Mouse (Mus musculus): ENCODE measurements at regions not wholly inside any gene's neighbourhood (a gene's known extent, or its start where the extent isn't known, plus 50 kb on each side); places are given as distances from the start of the nearest gene placed in this dataset.

DNA sequence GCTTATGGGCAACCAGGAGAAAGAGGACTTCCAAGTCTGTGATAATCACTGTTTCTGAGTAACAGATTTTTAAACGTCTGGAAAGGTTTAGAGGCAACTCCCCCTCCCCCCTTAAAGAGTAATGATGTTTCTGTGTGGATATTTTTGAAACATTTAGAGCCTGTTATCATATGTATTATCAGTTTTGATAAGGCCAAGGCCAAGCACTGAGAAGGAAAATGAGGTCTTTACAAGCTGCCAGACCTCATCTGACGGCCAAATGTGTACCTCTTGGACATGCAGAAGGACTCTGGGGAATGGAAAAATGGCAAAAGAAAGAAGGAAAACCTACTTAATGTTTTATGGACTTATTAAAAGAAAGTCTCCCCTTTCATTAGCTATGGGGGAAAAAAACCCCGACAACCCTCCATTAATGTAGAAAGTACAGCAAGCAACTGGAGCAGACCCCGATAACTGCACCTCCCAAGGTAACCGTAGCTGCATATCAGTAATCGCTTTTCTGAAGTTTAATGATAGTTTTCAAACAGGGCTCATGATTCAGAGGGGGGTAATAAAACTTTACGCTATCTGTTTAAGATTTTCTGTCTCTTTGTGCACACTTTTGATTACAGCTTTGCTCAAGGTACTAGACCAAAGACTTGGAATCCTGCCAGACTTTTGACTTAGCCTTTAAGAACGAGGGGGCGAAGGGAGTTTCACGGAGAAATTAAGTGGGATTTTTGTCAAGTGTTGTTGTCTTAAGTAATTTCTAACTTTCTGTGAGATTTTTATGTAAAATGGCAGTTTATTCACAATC, 469.9 kb upstream of the Tenm3 start:
- no peak for DNase-seq (ENCODE audit: low read depth, low spot score)
- in situ Hi-C loops (cut with MboI; ENCODE audit: low sequenced_read_pairs in 2 of 2, unreplicated experiment in 2 of 2), result no loop called here
- Histone ChIP-seq H3K4me1 (ENCODE audit: control insufficient read depth in 2 of 2, insufficient read depth in 2 of 2, low read length in 2 of 2, poor library complexity in 1 of 2) (no peaks in the 10 kb centered on the region), H3K4me3 (ENCODE audit: insufficient read depth in 1 of 2, low read depth in 1 of 2, low read length in 2 of 2, poor library complexity in 1 of 2, severe bottlenecking in 1 of 2) (no peak overlapping the region), H3K36me3 (ENCODE audit: control insufficient read depth, insufficient read depth, low read length, poor library complexity, severe bottlenecking) (no peaks in the 10 kb centered on the region), H3K9me3 (ENCODE audit: control insufficient read depth, insufficient read depth, low read depth, low read length) (no peaks in the 10 kb centered on the region), H3K9ac (ENCODE audit: insufficient read depth, low read depth, low read length, poor library complexity, severe bottlenecking) (no peak overlapping the region), H3K27ac (ENCODE audit: insufficient read depth, low read depth, low read length, poor library complexity, severe bottlenecking) (no peak overlapping the region)
- TF ChIP-seq ZC3H11A (IDR thresholded peaks at IDR 0.05; ENCODE audit: borderline replicate concordance, low read depth, low read length) (no peak), ZNF384 (IDR thresholded peaks at IDR 0.05; ENCODE audit: low read depth, low read length) (no peak), MAFK (IDR thresholded peaks at IDR 0.05; ENCODE audit: insufficient read depth, low read depth, low read length) (no peak), HCFC1 (IDR thresholded peaks at IDR 0.05; ENCODE audit: borderline replicate concordance, insufficient read depth, low read length) (no peak), CHD2 (IDR thresholded peaks at IDR 0.05; ENCODE audit: low read depth, low read length) (no peak)

- DNase-seq (ENCODE audit: low read depth, low spot score), result peak; percentile 38
- H3K36me3 ChIP-seq (ENCODE audit: control insufficient read depth, insufficient read depth, low read length, poor library complexity, severe bottlenecking), result no peaks in the 10 kb centered on the region
- TF ChIP-seq CHD2 (IDR thresholded peaks at IDR 0.05; ENCODE audit: low read depth, low read length) (no peak), HCFC1 (IDR thresholded peaks at IDR 0.05; ENCODE audit: borderline replicate concordance, insufficient read depth, low read length) (no peak), ZNF384 (IDR thresholded peaks at IDR 0.05; ENCODE audit: low read depth, low read length) (no peak), ZC3H11A (IDR thresholded peaks at IDR 0.05; ENCODE audit: borderline replicate concordance, low read depth, low read length) (no peak), MAFK (IDR thresholded peaks at IDR 0.05; ENCODE audit: insufficient read depth, low read depth, low read length) (no peak)
- in situ Hi-C loops (cut with MboI; ENCODE audit: low sequenced_read_pairs in 2 of 2, unreplicated experiment in 2 of 2), result no loop called here
- no peak overlapping the region for H3K4me3 ChIP-seq (ENCODE audit: insufficient read depth in 1 of 2, low read depth in 1 of 2, low read length in 2 of 2, poor library complexity in 1 of 2, severe bottlenecking in 1 of 2)
- H3K9ac ChIP-seq (ENCODE audit: insufficient read depth, low read depth, low read length, poor library complexity, severe bottlenecking), result no peak overlapping the region
- no peaks in the 10 kb centered on the region for H3K4me1 ChIP-seq (ENCODE audit: control insufficient read depth in 2 of 2, insufficient read depth in 2 of 2, low read length in 2 of 2, poor library complexity in 1 of 2)
- no peaks in the 10 kb centered on the region for H3K9me3 ChIP-seq (ENCODE audit: control insufficient read depth, insufficient read depth, low read depth, low read length)
- H3K27ac ChIP-seq (ENCODE audit: insufficient read depth, low read depth, low read length, poor library complexity, severe bottlenecking), result no peak overlapping the region
Measured at GRCm38 (mm10) chr8:49312816-49313215, 469.1 kb upstream of the Tenm3 start.

- in situ Hi-C loops (cut with MboI; ENCODE audit: low sequenced_read_pairs in 2 of 2, unreplicated experiment in 2 of 2), result no loop called here
- H3K4me1 ChIP-seq (ENCODE audit: control insufficient read depth in 2 of 2, insufficient read depth in 2 of 2, low read length in 2 of 2, poor library complexity in 1 of 2), result no peaks in the 10 kb centered on the region
Measured at GRCm38 (mm10) chr8:49282401-49282800, 438.6 kb upstream of the Tenm3 start.

DNA sequence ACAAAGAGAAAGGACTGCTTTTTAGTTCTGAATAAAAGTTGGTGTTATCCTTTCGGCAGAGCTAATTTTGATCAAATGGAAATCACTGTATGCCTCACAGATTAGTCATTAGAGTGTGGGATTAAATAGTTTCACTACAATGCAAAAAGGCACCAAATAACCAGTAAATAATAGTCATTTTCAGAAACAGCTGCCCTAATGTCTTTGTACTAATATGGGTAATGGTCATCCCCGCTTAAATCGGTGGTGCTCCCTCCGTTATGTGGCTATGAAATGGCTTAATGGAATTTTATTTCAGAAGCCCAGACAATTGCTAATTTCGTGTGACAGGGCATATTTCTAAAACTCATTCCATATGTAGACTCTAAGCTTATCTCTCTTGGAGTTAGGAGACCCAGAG, 437.5 kb upstream of the Tenm3 start:
- Histone ChIP-seq H3K4me3 (ENCODE audit: insufficient read depth in 1 of 2, low read depth in 1 of 2, low read length in 2 of 2, poor library complexity in 1 of 2, severe bottlenecking in 1 of 2) (no peak overlapping the region), H3K4me1 (ENCODE audit: control insufficient read depth in 2 of 2, insufficient read depth in 2 of 2, low read length in 2 of 2, poor library complexity in 1 of 2) (no peaks in the 10 kb centered on the region), H3K36me3 (ENCODE audit: control insufficient read depth, insufficient read depth, low read length, poor library complexity, severe bottlenecking) (no peaks in the 10 kb centered on the region), H3K9me3 (ENCODE audit: control insufficient read depth, insufficient read depth, low read depth, low read length) (no peaks in the 10 kb centered on the region), H3K9ac (ENCODE audit: insufficient read depth, low read depth, low read length, poor library complexity, severe bottlenecking) (no peak overlapping the region), H3K27ac (ENCODE audit: insufficient read depth, low read depth, low read length, poor library complexity, severe bottlenecking) (no peak overlapping the region)
- no peak for TF ChIP-seq ZNF384 (IDR thresholded peaks at IDR 0.05; ENCODE audit: low read depth, low read length)
- TF ChIP-seq HCFC1 (IDR thresholded peaks at IDR 0.05; ENCODE audit: borderline replicate concordance, insufficient read depth, low read length), result no peak
- TF ChIP-seq MAFK (IDR thresholded peaks at IDR 0.05; ENCODE audit: insufficient read depth, low read depth, low read length), result no peak
- TF ChIP-seq ZC3H11A (IDR thresholded peaks at IDR 0.05; ENCODE audit: borderline replicate concordance, low read depth, low read length), result no peak
- no peak for TF ChIP-seq CHD2 (IDR thresholded peaks at IDR 0.05; ENCODE audit: low read depth, low read length)
- in situ Hi-C loops (cut with MboI; ENCODE audit: low sequenced_read_pairs in 2 of 2, unreplicated experiment in 2 of 2), result no loop called here
- DNase-seq (ENCODE audit: low read depth, low spot score), result no peak

More at GRCm38 (mm10) chr8:49282401-49282800, 438.6 kb upstream of the Tenm3 start:
- Histone ChIP-seq H3K9me3 (ENCODE audit: control insufficient read depth, insufficient read depth, low read depth, low read length) (no peaks in the 10 kb centered on the region), H3K9ac (ENCODE audit: insufficient read depth, low read depth, low read length, poor library complexity, severe bottlenecking) (no peak overlapping the region), H3K27ac (ENCODE audit: insufficient read depth, low read depth, low read length, poor library complexity, severe bottlenecking) (no peak overlapping the region), H3K36me3 (ENCODE audit: control insufficient read depth, insufficient read depth, low read length, poor library complexity, severe bottlenecking) (no peaks in the 10 kb centered on the region), H3K4me3 (ENCODE audit: insufficient read depth in 1 of 2, low read depth in 1 of 2, low read length in 2 of 2, poor library complexity in 1 of 2, severe bottlenecking in 1 of 2) (no peak overlapping the region)
- TF ChIP-seq ZC3H11A (IDR thresholded peaks at IDR 0.05; ENCODE audit: borderline replicate concordance, low read depth, low read length) (no peak), HCFC1 (IDR thresholded peaks at IDR 0.05; ENCODE audit: borderline replicate concordance, insufficient read depth, low read length) (no peak), ZNF384 (IDR thresholded peaks at IDR 0.05; ENCODE audit: low read depth, low read length) (no peak), CHD2 (IDR thresholded peaks at IDR 0.05; ENCODE audit: low read depth, low read length) (no peak), MAFK (IDR thresholded peaks at IDR 0.05; ENCODE audit: insufficient read depth, low read depth, low read length) (no peak)
- DNase-seq (ENCODE audit: low read depth, low spot score), result no peak
